Mouse (Mus musculus): ENCODE measurements around the gene Tulp3.
A peak's percentile ranks its signal among the peaks of the same experiment; 100 is the strongest.
"Not testable (repeated sequence)": the region's sequence is repeated elsewhere in the genome, so short reads cannot be mapped to it uniquely, and the experiment has no call there.

Tulp3 gene

DNA sequence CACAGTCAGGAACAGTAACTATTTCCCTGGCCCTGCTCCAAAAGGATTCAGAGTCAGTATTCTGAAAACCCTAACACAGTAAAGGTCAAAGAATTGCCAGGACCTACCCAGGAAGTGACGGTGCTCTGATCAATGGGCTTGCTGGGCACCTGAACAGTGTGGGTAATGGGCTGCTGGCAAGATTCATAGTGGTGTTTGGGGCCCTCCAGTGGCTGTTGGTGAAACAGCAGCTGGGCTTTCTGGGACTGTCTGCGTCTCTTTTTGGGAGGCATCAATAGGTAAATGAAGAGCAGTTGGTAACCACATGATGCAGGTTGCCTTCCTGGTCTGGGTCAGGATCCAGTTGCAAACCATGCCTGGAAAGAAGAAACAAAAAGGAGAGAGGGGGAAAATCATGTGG, 3.3 kb upstream of the Tulp3 start:
- DNase-seq (ENCODE audit: low spot score) = peak; percentile 87

DNA sequence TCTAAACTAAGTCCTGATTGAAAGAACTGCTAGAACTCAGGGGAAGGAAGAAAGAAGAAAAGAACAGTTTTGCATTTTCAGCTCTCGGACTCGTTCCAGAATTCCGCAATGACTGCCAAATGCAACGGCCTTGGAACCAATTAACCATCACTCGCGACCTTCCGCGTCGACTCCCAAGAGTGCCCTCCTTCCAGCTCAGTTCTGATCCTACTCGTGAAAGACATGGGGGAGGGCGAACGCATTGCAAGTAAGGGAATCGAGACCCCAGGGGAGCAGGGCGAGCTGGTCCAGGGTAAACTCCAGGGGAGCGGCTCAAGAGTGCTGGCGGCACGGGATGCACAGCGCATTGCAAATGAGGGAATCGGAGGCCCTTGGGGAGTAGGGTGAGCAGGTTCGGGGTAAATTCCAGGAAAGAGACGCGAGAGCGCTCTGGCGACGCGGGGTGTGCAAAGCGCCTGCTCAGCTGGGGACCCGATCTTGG, 410 bp downstream of the Tulp3 start:
- DNase-seq (ENCODE audit: low spot score) = no peak

DNA sequence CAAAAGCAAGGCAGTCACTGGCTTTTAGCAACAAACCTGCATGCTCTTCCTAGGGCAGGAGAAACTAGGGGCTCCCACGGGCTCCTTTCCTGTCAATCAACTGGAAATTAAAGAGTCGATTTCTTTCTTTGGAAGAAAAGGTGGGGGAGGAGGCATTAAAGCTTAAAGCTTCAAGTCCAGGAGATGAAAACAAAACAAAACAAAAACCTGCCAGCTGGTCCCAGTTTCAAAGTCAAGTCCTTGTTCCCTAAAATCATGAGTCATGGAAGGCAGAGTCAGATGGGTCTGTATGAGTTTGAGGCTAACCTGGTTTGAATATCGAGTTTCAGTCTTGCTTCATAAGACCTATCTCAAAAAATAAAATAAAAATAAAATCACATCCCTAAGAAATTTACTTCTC, 1.5 kb downstream of the Tulp3 start:
- DNase-seq (ENCODE audit: low spot score) = no peak

DNA sequence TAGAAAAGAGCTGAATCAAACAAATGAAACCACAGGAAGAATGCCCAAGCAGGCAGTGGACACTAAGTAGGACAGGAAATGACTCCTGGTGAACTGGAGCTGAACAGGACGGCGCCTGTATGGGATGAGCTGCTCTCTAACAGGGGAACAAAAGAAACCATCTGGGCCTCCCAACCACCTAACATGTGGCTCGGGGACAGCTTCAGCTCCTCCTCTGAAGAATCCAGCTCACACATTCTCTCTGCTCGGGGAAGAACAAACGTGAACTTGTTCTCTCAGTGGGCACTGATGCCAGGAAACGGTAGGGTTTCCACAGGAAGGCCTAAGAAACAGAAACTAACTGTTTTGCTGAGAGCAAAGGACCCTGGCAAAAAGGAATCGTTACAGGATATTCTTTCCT, 5.9 kb downstream of the Tulp3 start:
- peak; percentile 75 for DNase-seq (ENCODE audit: low spot score)

DNA sequence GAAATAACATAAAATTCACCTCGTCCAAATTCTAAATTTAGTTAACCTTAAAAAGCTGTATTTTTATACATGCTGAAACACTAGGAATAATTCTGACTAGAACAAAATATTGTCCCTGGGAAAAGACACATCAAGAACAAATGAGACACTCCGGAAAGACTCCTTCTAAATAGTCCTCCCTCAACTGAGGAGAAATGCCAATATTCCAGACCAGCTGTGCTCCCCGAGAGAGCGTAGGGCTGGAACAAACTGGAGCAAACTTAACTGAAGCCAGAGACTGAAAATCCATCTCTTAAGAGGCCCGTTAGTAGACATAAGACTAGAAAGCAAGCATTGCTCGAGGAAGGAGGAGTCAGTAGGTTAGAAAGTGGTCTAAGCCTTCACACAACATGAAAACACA, 8.9 kb downstream of the Tulp3 start:
- no peak for DNase-seq (ENCODE audit: low spot score)

DNA sequence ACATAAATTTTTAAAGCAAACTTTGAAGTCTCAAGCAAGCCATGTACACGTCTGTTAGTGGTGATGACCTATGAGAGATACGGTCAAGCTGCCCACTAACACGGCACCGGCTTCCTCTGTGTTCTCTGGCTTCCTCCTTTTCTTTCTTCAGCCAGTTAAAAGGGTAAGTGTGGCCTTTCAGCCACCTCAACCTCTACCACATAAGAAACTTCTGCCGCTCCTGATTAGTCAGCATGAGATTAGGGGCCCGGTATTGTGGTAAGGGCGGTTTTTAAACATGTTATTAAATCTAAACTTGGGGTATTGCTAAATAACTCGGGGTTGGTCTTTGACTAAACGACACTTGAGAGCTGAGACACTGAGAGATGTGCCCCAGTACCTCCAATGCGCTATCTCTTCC, 10.0 kb downstream of the Tulp3 start:
- DNase-seq (ENCODE audit: low spot score) = no peak

DNA sequence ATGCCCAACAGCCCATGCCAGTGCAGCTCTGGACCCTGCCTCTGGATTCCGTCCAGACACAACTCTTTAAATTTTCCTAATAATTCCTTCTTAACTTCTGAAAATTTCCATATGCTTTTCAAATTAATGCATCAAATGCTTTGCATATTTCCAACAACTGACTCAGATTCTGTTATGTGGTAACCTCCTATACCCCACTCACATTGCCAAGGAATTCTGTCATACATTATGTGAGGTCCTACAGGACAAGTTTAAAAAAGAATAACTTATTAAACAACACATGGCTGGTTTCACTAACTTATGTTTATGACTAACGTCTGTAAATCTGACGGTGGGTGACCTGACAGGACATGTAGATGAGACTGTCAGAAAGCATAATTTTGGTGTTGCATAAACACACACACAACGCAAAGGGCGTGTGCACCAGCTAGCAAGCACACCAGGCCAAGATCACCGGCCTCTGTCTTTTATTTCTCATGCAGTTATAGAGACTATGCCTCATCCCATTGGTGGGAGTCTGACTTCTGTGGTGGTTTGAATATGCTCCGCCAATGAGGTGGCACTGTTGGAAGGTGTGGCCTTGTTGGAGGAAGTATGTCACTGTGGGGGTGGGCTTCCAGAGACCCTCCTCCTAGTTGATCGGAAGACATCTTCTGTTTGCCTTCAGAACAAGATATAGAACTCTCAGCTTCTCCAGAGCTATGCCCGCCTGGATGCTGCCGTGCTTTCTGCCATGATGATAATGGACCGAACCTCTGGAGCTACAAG, 13.5 kb downstream of the Tulp3 start:
- DNase-seq (ENCODE audit: low spot score) = no peak

DNA sequence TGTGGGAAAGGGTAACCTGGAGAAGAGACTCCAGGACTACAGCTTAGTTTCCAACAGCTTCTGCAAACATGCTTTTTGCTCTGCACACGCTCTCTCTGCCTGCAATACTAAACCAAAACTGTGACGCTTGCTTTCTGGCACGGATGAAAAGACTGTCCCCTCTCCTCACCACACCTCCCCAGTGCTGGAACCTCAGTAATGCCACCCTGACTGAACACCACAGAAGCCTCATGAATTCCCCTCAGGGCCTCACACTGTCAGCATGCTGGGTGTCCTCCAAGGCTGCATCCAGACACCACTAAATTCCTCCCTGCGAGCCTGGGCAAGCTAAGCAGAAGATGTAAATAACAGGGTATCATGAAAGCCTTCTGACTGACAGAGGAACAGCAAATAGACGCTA, 16.8 kb downstream of the Tulp3 start:
- DNase-seq (ENCODE audit: low spot score) = no peak

DNA sequence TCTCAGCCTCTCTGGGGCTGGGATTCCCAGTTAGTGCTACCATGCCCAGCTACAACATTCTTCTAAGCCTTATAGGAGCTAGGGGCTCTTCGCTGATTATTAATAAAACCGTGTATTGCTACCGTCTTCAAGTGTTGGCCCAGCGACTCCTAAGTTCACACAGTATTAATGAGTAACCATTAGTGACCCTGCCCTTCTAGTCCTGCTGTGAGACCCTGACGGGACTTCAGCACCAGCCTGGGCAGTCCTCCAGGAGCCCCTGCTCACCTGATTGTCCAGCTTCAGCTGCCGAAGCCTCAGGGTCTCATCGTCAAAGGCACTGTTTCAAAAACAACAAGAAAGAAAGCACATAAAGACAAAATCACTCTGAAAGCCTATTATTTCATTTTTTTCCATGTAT, 18.2 kb downstream of the Tulp3 start:
- no peak for DNase-seq (ENCODE audit: low spot score)

DNA sequence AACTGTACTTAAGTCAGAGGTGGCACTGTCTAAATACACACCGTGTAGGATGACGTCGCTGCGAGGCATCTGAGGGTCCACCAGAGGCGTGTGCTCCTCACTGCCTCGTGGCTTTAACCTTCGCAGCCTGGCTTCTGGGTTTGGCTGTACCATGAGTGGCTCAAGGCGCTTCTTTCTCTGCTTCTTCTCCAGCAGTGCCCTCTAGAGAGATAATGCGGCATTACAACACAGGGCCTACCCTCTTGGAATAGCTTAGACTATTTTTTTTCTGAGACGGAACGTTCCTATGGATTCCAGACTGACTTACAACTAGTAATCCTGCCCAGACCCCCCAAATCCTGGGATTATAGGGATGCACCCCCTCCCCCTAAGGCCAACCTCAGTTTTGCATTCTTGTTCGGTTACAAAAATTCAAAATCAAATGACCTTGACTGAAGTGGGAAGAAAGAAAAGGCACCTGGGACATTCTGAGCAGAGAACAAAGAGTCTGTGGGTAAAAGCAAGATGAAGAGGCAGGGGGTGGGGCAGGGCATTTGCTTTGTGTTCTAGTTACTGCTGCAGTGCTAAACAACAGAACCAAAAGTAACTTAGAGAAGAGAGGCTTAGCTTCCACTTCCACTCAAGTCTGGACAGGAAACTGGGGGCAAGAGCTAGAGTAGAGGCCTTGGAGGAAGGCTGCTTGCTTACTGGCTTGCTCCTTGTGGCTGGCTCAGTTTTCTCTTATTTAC, 21.1 kb downstream of the Tulp3 start:
- DNase-seq (ENCODE audit: low spot score) = peak; percentile 87

DNA sequence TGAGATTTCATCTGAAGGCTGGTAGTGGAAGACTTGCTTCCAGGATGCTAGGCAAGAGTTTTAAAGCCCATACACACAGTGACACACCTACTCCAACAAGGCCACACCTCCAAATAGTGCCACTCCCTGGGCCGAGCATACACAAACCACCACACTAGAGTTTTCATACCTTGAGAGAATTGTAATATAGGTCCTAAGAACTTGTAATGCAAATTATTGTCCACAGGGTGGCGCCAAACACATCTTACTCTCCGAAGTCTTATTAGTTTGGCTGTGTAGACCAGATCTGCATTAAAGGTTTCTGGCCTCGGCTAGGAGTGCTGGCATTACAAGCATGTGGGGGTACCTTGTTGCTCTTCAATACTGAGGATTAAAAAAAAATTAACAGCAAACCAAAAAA, 37.3 kb downstream of the Tulp3 start:
- DNase-seq (ENCODE audit: low spot score) = peak; percentile 92

DNA sequence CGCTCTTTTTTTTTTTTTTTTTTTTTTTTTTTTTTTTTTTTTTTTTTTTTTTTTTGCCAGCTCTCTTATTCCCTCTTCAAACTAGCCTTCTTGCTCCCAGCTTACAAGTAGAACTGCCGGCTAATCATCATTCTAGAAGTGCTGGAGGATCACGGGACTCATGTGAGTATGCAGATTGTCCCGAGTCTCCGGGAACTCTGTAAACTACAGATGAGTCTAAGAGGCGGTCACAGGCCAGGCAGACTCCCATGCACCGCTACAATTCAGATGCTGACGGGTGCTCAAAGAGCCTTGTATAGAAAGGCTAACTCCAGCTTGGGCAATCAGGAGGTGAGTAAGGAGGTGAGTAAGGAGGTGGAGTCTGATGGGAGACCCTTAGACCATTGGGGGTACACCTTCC, 40.1 kb downstream of the Tulp3 start:
- no peak for DNase-seq (ENCODE audit: low spot score)

DNA sequence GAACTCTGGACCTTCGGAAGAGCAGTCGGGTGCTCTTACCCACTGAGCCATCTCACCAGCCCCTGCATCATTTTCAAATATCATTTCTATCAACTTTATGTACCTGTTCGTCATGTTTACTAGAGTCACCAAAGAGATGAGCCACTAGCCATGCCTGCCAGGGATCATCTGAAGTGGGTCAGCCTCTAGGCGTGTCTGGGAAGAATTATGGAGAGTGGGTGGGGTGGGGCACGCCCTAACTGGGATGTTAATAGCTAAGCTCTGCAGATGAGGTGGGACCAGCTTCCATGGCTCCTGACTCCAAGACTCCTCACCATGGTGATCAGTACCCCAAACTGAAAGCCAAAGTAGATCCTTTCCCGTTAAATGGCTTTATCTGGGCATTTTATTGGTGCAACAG, 40.9 kb downstream of the Tulp3 start:
- DNase-seq (ENCODE audit: low spot score) = no peak

DNA sequence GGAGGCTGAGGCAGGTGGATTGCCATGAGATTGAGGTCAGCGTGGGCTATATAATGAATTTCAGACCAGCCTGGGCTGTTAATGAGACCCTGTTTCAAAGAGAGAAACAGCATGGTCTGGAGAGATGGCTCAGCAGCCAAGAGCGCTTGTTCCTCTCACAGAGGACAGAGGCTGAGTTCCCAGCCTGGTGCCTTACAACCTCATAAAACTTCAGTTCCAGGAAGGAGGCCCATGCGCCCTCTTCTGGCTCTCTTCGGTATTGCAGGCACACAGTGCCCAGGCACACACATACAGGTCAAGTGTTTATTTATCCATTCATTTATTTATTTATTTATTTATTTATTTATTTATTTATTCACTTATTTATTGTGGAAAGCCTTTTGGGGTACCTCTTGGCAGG, 47.3 kb downstream of the Tulp3 start:
- peak; percentile 79 for DNase-seq (ENCODE audit: low spot score)

DNA sequence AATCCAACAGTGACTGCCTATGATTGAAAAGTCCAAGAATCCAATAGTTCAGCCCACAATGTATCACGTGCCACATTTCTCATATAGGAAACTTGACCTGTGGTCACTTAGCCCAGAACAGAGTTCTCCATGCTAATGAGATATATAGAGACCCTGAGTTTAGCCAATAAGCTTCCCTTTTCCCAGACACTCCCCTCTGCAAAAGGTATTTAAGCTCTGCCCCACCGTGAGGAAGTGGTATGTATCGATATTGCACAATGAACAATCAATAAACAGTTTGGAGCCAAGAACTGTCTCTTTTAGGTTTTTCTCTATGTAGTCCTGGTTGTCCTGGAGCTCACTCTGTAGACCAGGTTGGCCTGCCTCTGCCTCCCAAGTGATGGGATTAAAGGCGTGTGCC, 50.9 kb downstream of the Tulp3 start:
- no peak for DNase-seq (ENCODE audit: low spot score)

DNA sequence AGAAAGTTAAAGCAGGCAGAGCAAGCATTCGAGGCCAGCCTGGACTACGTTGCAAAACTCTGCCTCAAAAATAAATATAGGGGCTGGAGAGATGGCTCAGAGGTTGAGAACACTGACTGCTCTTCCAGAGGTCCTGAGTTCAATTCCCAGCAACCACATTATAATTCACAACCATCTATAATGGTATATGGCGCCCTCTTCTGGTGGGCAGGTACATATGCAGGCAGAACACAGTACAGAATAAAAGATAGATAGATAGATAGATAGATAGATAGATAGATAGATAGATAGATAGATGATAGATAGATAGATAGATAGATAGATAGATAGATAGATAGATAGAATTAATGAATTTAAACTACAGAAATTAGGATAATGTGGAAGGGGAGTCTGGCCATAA, 53.0 kb downstream of the Tulp3 start:
- DNase-seq (ENCODE audit: low spot score) = not testable (repeated sequence)

DNA sequence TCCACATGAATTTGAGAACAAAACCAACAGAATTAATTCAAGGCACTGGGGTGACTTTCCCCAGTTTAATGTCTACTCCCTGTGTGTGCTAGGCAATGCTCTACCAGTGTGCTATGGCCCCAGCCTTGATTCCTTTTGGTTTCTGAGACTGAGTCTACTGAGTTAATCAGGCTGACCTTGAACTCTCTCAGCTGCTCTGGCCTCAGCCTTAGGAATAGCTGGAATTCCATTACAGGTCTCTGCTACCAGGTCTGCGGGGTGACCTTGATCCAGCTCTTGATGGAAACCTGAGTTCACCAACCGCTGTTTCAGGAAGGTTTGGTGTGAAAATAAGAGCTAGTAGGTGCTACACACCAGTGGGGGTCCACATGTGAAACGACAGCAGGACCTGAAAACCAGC, 53.8 kb downstream of the Tulp3 start:
- DNase-seq (ENCODE audit: low spot score) = no peak

DNA sequence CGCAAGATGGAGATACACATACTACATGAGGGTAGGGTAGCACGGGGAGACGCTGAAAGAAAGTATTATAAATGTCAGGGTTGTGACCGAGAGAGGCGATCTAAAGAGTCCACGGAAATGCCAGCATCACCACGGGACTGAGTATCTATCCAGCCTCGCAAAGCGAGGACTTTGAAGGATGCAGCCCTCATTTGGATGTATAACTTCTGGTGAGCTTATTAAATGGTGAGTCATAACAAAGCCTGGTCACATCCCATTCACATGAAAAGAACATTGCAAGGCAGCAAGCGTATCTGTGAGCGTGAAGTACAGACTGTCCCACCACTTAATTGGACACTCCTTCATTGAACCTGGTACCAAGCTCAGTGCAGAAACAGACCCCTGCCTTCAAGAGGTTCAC, 54.2 kb downstream of the Tulp3 start:
- no peak for DNase-seq (ENCODE audit: low spot score)

DNA sequence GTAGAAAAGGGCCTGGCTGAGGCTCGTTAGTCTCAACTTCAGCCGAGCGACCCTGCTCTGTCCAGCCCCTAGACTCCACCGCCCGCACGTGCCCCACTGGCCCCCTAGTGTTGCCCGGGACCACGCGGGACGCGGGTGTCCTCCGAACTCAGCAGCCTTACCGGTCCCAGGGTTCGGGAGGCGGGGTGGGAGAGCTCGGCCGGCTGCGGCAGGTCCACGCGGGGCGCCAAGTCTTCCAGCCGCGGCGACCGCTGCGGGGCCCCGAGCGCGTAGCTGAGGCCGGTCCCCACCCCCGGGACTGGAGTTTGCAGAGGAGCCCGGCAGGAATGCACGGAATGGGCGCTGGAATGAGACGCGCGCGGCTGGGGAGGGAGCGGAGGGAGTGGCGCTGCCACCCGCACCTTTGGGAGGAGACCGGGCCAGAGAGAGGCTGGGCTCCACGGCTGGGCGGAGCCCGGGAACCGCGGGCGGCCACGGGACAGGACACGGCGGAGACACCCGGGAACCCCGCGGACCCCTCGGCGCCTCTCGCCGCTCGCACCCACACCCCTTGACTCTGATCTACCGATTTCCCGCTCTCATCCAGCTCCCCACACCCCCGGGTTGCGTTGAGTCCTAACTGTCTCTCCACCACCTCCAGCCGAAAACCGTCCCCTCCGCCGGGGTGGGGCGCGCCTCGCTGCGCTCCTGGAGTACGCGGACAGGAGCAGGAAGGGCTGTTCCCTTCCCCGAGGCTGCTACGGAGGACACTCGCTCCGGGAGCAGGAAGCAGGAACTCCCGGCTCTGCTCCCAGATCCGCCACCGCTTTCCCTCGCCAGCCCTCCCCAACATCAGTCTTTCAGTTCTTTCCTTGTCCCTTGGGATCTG, 55.3 kb downstream of the Tulp3 start, which contains the start of gene Tead4:
Gene Tead4, minus strand, starts transcription at position 690 of the 868 bp plus-strand sequence.
- peak; percentile 57 for DNase-seq (ENCODE audit: low spot score)

DNA sequence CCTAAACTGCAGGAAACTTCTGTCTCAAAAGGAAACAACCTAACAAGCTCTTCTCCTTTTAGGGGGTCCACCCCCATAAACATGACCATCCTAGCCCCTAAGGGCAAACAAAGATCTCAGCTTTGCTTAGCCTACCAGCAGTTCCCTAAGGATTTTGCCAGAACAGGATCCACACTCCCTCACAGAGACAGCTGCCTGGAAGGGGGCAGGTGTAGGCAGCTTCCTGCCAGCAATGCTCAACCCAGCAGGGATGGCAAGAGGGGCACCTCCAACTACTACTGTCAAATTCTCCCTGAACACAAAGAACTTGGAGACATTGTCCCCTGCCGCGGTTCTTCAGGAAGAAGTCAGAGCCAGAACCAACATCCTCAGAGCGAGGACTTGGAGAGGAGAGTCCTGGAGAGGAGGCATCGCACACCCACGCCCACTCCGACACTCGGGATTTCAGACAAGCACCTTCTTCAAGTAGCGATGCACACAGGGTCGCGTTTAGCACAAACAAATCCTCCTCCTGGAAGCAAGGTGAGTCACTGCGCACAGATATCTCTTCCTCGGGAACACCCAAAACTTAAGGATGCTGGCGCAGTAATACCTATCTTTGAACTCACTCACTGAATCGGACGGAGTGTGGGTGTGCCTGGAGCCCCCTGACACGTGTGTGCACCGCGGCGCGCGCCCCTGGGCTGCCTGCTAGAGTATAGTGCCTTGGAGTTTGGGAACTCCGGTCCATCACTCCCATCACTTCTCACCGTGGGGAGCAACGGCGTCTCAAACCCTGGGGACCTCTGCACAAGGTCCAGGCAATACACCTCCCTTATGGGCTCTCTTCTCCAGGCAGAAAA, 56.1 kb downstream of the Tulp3 start:
- peak; percentile 24 for DNase-seq (ENCODE audit: low spot score)

DNA sequence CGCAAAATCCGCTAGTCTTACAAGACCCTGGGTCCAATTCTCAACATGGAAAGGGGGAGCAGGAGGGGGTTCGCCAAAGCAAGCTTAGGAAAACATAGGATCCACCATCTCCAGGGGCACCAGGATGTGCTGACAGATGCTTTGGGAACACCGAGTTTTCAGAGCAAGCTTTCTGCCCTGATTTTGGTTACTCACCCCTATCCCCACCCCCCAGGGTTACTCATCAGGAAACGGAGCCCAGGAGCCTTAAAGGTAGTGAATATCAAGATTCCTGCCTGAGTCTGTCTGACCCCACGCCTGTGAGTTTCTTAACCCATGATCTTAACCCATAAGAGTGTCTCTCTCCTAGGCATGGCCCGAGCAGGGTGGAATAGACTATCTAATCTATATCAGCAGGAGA, 57.4 kb downstream of the Tulp3 start:
- DNase-seq (ENCODE audit: low spot score) = no peak
